Mouse (Mus musculus): ENCODE results near the gene Btaf1.

Btaf1 gene

DNA sequence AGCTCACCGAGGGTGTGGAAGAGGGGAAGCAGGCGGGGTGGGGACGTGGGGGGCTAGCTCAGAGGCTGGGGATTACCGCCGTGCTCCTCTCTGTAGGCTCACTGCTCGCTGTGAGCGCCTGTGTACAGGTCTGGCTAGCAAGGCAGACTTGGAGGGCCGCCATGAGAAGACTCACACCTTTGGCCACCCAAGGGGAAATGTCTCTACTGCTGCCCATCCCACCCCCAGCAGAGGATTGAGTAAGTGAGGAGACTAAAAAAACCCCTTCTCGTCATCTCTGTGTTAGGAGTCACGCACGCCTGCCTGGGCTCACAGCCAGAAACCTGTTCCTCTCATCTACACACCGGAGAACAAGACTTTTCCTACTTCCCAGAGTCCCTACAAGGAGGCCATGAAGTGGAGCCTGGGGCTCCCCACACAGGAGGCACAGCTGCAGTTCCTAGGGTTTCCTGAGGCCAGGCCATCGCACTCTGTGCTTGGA, 100.0 kb downstream of the Btaf1 start:
- DNase-seq = peak; percentile 20

DNA sequence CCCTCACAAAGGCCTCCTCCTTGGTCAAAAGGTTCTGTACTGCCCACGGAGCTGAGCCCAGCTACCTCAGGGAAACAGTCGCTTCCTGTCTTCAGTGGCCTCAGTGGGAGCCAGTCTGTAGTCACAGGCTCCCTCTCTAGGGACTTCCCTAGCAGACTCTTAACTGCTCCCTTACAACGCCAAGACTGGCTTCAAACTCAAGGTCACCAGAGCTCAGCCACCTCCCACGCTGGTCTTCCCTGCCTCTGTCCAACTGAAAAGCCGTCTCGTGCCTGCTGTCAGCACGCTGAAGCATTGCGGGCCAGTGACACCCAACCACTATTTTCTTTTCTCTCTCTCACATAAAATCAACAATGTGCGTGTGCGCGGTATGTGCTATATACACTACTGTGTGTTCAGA, 100.5 kb downstream of the Btaf1 start:
- no peak for DNase-seq

DNA sequence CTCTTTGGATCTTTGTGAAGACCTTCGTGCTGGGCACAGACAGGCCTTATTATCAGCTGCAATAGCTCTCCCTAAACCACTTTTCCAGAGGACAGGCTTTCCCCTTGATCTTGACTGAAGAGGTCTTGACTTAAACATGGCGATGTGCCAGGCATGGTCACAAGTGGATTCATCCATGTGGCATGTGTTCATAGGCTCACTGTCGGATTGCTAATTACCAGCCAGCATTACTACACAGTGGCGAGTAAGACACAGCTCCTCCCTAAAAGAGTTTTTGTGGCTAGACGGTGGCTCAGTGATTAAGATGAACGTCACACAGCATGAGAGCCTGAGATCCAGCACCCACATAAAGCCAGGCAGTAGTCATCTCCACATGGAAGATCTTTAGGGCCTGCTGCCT, 103.9 kb downstream of the Btaf1 start:
- DNase-seq = peak; percentile 44

DNA sequence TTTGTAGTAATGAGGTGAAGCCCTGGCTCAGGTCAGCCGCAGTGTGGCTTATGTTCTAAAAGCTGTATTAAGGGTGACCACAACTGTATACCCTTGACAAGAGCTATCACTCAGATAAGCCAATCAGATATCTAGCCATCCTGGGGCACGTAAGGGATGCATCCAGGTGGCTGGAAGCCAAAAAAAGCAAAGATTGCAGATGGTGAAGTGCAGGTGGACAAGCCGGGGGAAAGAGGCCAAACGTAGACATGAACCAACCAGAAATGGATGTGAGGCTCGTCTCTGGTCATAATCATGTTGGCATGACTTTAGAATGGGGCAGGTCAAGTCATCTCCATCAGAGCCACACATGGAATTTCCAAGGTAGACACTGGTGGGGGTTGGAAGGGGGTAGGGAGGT, 105.6 kb downstream of the Btaf1 start:
- DNase-seq = no peak

DNA sequence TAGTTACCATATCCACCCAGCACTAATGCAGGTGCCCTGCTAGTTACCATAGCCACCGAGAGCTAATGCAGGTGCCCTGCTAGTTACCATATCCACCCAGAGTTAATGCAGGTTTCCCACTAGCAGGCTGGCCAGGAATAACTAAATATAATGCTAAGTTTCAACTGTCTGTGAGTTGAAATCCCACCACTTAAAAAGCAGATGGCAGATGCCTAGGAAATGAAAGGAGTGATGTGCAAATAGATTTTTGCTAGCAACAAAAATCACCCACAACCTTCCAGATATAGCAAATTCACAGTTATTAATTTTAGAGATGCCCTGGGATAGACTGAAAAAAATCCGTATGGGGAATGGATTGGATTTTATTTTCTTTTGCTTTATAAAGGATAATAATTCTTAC, 106.5 kb downstream of the Btaf1 start:
- no peak for DNase-seq

DNA sequence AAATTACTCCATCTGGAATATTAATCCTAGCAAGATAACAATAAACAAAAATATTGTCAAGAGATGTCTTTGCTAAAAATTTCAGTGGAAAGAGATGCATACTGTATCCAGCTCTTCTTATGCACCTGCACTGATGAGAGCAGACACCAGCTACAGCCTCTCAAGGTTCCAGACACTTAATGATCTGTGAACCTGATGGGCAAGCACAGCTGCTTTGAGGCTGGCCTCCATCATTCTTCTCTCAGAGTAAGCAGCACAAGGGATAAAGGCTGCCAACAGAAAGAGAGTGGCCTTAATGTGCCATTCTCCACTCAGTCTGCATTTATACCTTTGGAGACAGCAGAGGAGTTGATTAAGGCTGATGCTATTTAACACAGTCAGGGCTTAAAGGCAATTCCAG, 115.0 kb downstream of the Btaf1 start:
- no peak for DNase-seq

DNA sequence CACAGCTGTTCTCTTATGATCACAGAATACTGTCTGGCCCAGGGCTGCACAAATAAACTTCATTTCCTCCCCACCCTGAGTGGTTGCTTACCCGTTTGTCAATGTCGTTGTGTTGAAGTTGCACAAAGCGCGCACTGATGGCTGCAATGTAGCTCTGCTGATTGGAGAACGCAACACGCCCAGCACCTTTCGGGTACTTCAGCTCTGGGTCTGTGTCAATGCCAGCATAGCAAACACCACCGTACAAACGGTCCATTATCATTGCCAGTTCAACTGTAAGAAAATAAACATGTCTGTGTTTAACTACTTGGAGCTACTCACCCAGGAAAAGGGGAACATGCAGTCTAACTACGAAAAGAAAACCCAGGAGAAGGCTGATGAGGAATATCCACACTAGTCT, 118.6 kb downstream of the Btaf1 start:
- DNase-seq = peak; percentile 62

DNA sequence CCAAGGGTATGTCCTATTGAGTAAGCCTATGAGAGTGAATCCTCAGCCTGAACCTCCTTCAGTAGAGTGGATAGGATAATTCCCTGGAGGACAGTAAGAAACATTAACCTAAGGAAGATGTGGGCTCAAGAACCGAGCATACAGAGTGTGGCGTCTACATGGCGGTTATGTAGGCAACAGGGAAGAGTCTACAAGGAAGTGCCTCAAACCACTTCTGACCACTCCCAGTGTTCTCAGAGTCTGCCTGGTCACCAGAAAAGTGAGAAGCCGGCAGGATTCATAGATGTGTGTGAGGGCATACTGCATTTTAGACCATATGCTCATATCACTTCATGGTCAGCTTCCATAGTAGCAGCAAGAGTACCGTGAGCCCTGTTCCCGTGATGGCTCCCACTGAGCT, 122.6 kb downstream of the Btaf1 start:
- DNase-seq = no peak

DNA sequence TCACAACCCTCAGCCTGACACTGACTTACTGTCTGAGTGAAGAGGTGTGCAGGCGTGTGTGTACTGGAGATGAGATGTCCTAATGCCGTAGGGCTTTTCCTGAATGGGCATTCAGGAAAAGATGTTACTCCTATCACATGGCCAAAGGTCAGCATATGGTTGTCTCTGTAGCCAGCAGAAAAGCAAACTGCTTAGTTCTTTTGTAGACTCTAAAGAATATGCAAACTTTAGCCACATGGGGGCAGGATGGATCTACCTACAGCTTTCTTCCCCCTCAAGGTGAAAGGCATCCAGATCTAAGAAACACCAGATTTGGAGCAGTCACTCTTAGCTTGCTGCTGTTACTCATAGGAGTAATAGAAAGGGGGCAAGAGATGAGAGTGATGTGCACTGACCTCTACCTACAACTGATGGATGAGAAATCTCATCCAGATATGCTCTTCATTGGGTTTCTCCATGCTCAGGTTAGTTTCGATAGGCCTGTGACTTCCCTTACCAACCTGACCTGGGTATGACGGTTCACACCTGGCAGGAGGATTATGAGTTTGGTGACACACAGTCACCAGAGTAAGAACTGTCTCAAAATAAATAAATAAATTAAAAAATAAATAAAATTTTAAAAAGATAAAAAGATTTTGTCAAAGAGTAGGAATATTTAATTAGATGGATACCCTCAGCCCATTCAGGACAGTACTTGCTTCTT, 124.9 kb downstream of the Btaf1 start:
- DNase-seq = peak; percentile 68

DNA sequence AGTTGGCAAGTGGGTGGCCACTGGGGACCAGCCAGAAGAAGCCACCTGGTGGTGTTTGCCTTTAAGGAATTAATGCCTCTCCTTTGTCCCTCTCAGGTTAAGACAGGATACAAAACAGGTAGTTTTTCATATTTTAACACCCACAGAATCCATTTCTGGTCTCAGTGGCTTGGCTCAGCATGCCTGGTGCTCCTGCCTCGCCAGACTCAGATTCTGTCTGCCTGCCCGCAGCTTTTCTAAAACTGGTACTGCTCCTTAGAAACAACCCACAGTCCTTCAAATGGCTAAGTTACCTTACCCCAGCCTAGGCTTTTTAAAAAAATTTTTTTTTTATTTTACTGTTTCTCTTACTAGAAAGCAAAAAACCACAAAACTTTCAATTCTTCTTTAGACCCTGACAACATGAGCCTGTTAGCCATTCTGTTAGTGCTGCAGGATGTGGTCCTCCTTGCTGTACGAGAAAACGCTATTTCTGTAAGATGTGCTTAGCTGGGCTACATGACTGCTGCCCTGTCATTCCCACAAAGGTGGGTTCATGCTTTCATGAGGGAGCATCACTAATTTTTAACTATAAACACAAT, 130.2 kb downstream of the Btaf1 start:
- no peak for DNase-seq

DNA sequence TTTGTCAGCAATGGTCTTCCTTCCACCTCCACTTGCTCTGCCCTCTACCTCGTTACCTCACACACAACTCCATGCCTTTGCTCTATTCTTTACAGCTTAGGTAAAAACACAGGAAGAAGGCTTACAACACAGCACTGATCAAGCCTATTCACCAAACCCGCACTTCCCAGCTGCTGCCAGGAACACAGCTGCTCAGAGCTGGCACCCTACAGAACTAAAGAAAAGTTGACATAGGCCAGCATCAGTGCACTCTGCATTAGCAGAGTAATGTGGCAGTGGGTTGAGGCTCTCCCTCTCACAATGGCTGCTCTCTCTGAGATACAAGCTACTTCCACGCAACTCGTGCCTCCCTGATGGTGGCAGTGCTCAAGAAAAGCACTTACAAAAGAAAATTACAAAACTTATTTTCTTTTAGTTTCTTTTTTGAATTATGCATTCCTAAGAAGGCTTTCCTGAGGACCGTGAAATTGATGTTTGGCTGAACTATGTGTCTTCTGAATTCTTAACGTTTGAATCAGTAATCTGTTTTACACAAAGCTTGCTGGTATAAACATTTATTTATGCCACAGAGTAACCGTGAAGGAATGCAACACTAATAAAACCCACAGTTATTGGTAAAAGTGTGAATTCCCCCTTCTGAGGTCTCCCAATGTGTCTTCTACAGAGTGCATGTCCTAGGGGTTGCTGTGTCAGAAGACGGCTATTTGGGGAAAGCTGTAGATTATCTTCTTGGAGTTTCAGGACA, 131.5 kb downstream of the Btaf1 start:
- DNase-seq = no peak

DNA sequence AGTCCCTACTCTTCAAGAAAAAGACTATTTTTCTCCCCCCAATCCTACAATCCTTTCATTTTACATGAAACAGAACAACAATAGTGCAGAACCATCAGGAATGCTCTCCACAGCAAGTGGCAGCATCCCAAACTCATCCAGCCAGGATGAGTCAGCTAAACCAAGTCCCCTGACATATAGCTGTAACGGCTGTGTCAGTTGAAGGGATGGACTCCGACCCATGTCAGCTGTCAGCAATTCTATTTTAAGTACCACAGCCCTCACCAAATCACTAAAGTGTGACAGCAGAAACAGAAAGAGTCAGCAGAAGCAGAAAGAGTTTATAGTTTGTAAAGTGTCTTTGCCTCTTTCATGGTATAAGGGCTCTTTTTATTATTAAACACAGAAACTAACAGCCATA, 133.7 kb downstream of the Btaf1 start:
- no peak for DNase-seq

DNA sequence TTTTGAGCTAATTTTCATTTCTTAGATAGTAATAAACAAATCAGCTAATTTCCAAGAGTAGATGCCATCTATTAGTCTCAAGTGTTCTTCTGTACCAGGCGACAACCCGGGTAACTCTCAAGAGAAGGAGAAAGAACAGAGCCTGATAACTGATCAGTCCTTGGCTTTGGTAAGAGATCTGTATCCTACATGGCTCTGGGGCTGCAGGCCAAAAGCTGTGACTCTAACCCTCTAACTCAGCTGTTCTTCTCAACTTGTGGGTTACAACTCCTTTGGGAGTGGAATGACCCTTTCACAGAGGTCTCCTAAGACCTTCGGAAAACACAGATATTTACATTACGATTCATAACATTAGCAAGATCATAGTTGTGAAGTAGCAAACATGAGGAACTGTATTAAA, 134.2 kb downstream of the Btaf1 start:
- no peak for DNase-seq
